In genomic region chr10:122602394-122602793, GRCm38 (mm10) we compare ENCODE assay signal across 9 mouse cellular contexts.
A peak's percentile ranks its signal among the peaks of the same experiment; 100 is the strongest.
DNase-seq lines count a peak whose midpoint lies in the region; ATAC-seq and TF ChIP-seq lines count a peak whose summit lies in the region.
"Had no signal": no experiment of that assay in that cellular context is flagged by ENCODE, and none has a peak within 500 bp of the region (broad histone marks: within the 10 kb centered on the region; RNA-seq: fewer than 3 reads in every experiment).

No protein-coding gene starts in this region.

- peak; percentile 27 for DNase-seq in embryo, embryonic 10.5 days (ENCODE audit: low spot score)
- no peak for DNase-seq in embryo, embryonic 9.5 days (ENCODE audit: extremely low spot score)
- DNase-seq in layer of hippocampus, adult 9-11 months = peak; percentile 52
- no peak for DNase-seq in stomach, postnatal 0 days (ENCODE audit: low spot score)
- no peak for DNase-seq in urinary bladder, adult 18-20 months (ENCODE audit: low spot score in 2 of 2)
- DNase-seq in lung, postnatal 0 days (ENCODE audit: low spot score) = no peak

- TF ChIP-seq EP300 in stomach, postnatal 0 days (optimal IDR thresholded peaks at IDR 0.05) = no peak
- no peak for TF ChIP-seq EP300 in lung, postnatal 0 days (IDR thresholded peaks at IDR 0.05)

- peak; percentile 77 for ATAC-seq in forebrain, embryonic 16.5 days
- peak; percentile 58 for ATAC-seq in neural tube, embryonic 12.5 days (ENCODE audit: low FRiP score, low read depth)
- ATAC-seq in stomach, postnatal 0 days (ENCODE audit: low FRiP score, low TSS enrichment) = no peak
- no peak for ATAC-seq in lung, postnatal 0 days

- H3K36me3 ChIP-seq in forebrain, embryonic 16.5 days (ENCODE audit: control insufficient read depth, insufficient read depth) = no peaks in the 10 kb centered on the region
- no peaks in the 10 kb centered on the region for H3K36me3 ChIP-seq in neural tube, embryonic 12.5 days
- H3K36me3 ChIP-seq in stomach, postnatal 0 days (ENCODE audit: control insufficient read depth, insufficient read depth, low read length) = no peaks in the 10 kb centered on the region
- H3K36me3 ChIP-seq in lung, postnatal 0 days (ENCODE audit: insufficient read depth, low read length) = no peaks in the 10 kb centered on the region

- TF ChIP-seq CTCF in stomach, postnatal 0 days (IDR thresholded peaks at IDR 0.05; ENCODE audit: low read depth) = no peak
- TF ChIP-seq CTCF in lung, postnatal 0 days (IDR thresholded peaks at IDR 0.05) = no peak

- 22% methylated on average over 6 of the region's 6 CpGs for WGBS in forebrain, embryonic 16.5 days
- 31% methylated on average over 6 of the region's 6 CpGs for WGBS in neural tube, embryonic 12.5 days
- 48% methylated on average over 6 of the region's 6 CpGs for WGBS in stomach, postnatal 0 days
- WGBS in lung, postnatal 0 days = 50% methylated on average over 6 of the region's 6 CpGs

- H3K4me1 ChIP-seq in forebrain, embryonic 16.5 days (replicated peaks; ENCODE audit: control insufficient read depth, insufficient read depth, low read length) = 0 out of 2 replicates have a peak, but pooled peaks cover 5% of the 10 kb centered on the region
- H3K4me1 ChIP-seq in neural tube, embryonic 12.5 days = no peaks in the 10 kb centered on the region
- no peaks in the 10 kb centered on the region for H3K4me1 ChIP-seq in stomach, postnatal 0 days (replicated peaks; ENCODE audit: control insufficient read depth, insufficient read depth)
- H3K4me1 ChIP-seq in lung, postnatal 0 days (ENCODE audit: insufficient read depth, low read depth, low read length) = no peaks in the 10 kb centered on the region

- H3K9me3 ChIP-seq in forebrain, embryonic 16.5 days (ENCODE audit: control insufficient read depth, low read length) = no peaks in the 10 kb centered on the region
- no peaks in the 10 kb centered on the region for H3K9me3 ChIP-seq in neural tube, embryonic 12.5 days
- H3K9me3 ChIP-seq in stomach, postnatal 0 days (ENCODE audit: control insufficient read depth, low read length) = no peaks in the 10 kb centered on the region
- H3K9me3 ChIP-seq in lung, postnatal 0 days (ENCODE audit: low read length) = no peaks in the 10 kb centered on the region

- H3K4me2 ChIP-seq in forebrain, embryonic 16.5 days (ENCODE audit: low read length) = no peak overlapping the region
- no peak overlapping the region for H3K4me2 ChIP-seq in neural tube, embryonic 12.5 days (replicated peaks)
- no peak overlapping the region for H3K4me2 ChIP-seq in stomach, postnatal 0 days (replicated peaks; ENCODE audit: low read depth)
- no peak overlapping the region for H3K4me2 ChIP-seq in lung, postnatal 0 days (replicated peaks; ENCODE audit: low read depth, low read length)

- no peak overlapping the region for H3K4me3 ChIP-seq in forebrain, embryonic 16.5 days (replicated peaks; ENCODE audit: low read length)
- no peak overlapping the region for H3K4me3 ChIP-seq in neural tube, embryonic 12.5 days
- H3K4me3 ChIP-seq in stomach, postnatal 0 days (ENCODE audit: low read depth, low read length) = no peak overlapping the region
- H3K4me3 ChIP-seq in lung, postnatal 0 days (ENCODE audit: low read depth, low read length) = no peak overlapping the region

- no peaks in the 10 kb centered on the region for H3K27me3 ChIP-seq in forebrain, embryonic 16.5 days (replicated peaks; ENCODE audit: control insufficient read depth, insufficient read depth, low read length)
- H3K27me3 ChIP-seq in neural tube, embryonic 12.5 days (replicated peaks) = no peaks in the 10 kb centered on the region
- no peaks in the 10 kb centered on the region for H3K27me3 ChIP-seq in stomach, postnatal 0 days (ENCODE audit: control insufficient read depth, insufficient read depth, low read length)
- no peaks in the 10 kb centered on the region for H3K27me3 ChIP-seq in lung, postnatal 0 days (replicated peaks; ENCODE audit: insufficient read depth, low read length)

- no peak overlapping the region for H3K9ac ChIP-seq in forebrain, embryonic 16.5 days (replicated peaks; ENCODE audit: low read depth, low read length)
- no peak overlapping the region for H3K9ac ChIP-seq in neural tube, embryonic 12.5 days
- no peak overlapping the region for H3K9ac ChIP-seq in stomach, postnatal 0 days (ENCODE audit: low read length)
- no peak overlapping the region for H3K9ac ChIP-seq in lung, postnatal 0 days (replicated peaks; ENCODE audit: low read depth)

- H3K27ac ChIP-seq in forebrain, embryonic 16.5 days (ENCODE audit: low read length) = no peak overlapping the region
- no peak overlapping the region for H3K27ac ChIP-seq in neural tube, embryonic 12.5 days
- no peak overlapping the region for H3K27ac ChIP-seq in stomach, postnatal 0 days (replicated peaks)
- no peak overlapping the region for H3K27ac ChIP-seq in lung, postnatal 0 days (ENCODE audit: low read length)
- H3K27ac ChIP-seq: macrophage had no signal

Comparison
In these comparisons a context has a peak if more than half of its experiments do, and no peak if none do; other contexts are left out.
1. DNase-seq: peak in embryo, embryonic 10.5 days (single experiment) and layer of hippocampus, adult 9-11 months (single experiment); none in embryo, embryonic 9.5 days (single experiment), stomach, postnatal 0 days (single experiment), urinary bladder, adult 18-20 months (0 of 2) and lung, postnatal 0 days (single experiment).
2. ATAC-seq: peak in forebrain, embryonic 16.5 days (single experiment) and neural tube, embryonic 12.5 days (single experiment); none in stomach, postnatal 0 days (single experiment) and lung, postnatal 0 days (single experiment).